Mouse (Mus musculus) right cerebral cortex, postnatal 36 days (tissue): ENCODE results near the gene Chd2.
"Not testable (repeated sequence)": the region's sequence is repeated elsewhere in the genome, so short reads cannot be mapped to it uniquely, and the experiment has no call there.

ENCODE experiments used
- DNase-seq, 2 experiments: peaks; one replicate each; pipeline ENCODE4 v3.0.0; 2022; ENCODE audit warnings: low spot score in 2 of 2, mixed read lengths in 1 of 2

Gene Chd2

GRCm38 (mm10) chr7:73521277-73522193 lies 20.1 kb downstream of the Chd2 start:
- DNase-seq = no peak

GRCm38 (mm10) chr7:73520231-73520630 lies 21.4 kb downstream of the Chd2 start:
- no peak for DNase-seq

- no peak for DNase-seq
Observed at GRCm38 (mm10) chr7:73519060-73519796, 22.4 kb downstream of the Chd2 start.

- not testable (repeated sequence) for DNase-seq
Observed at GRCm38 (mm10) chr7:73518373-73518980, 23.2 kb downstream of the Chd2 start.

GRCm38 (mm10) chr7:73517432-73518054 lies 24.1 kb downstream of the Chd2 start:
- no peak for DNase-seq

- no peak for DNase-seq
Observed at GRCm38 (mm10) chr7:73516820-73517219, 24.8 kb downstream of the Chd2 start.

GRCm38 (mm10) chr7:73514560-73514959 lies 27.1 kb downstream of the Chd2 start:
- DNase-seq = no peak

GRCm38 (mm10) chr7:73512422-73512821 lies 29.2 kb downstream of the Chd2 start:
- no peak for DNase-seq

GRCm38 (mm10) chr7:73508688-73509087 lies 32.9 kb downstream of the Chd2 start:
- DNase-seq = no peak

GRCm38 (mm10) chr7:73507491-73507890 lies 34.1 kb downstream of the Chd2 start:
- no peak for DNase-seq

GRCm38 (mm10) chr7:73506852-73507251 lies 34.8 kb downstream of the Chd2 start:
- DNase-seq = no peak

GRCm38 (mm10) chr7:73505266-73505665 lies 36.4 kb downstream of the Chd2 start:
- DNase-seq = no peak

- no peak for DNase-seq
Observed at GRCm38 (mm10) chr7:73498200-73498599, 43.4 kb downstream of the Chd2 start.

- DNase-seq = no peak
Observed at GRCm38 (mm10) chr7:73489261-73489660, 52.4 kb downstream of the Chd2 start.

GRCm38 (mm10) chr7:73481094-73481493 lies 60.5 kb downstream of the Chd2 start:
- DNase-seq = no peak

GRCm38 (mm10) chr7:73479506-73479905 lies 62.1 kb downstream of the Chd2 start:
- DNase-seq = no peak

- DNase-seq = no peak
Observed at GRCm38 (mm10) chr7:73478157-73479058, 63.2 kb downstream of the Chd2 start.

- DNase-seq = no peak
Observed at GRCm38 (mm10) chr7:73467741-73468140, 73.9 kb downstream of the Chd2 start.

GRCm38 (mm10) chr7:73463546-73463945 lies 78.1 kb downstream of the Chd2 start:
- DNase-seq = no peak

GRCm38 (mm10) chr7:73454113-73454512 lies 87.5 kb downstream of the Chd2 start:
- no peak for DNase-seq
